Mouse (Mus musculus) layer of hippocampus, postnatal 25 days (tissue): ENCODE measurements at regions not wholly inside any gene's neighbourhood (a gene's known extent, or its start where the extent isn't known, plus 50 kb on each side); places are given as distances from the start of the nearest gene placed in this dataset.

Experiments used
- DNase-seq, 2 experiments: peaks; one replicate each; pipeline ENCODE4 v3.0.0; 2022; ENCODE audit warnings: mixed read lengths in 2 of 2, low spot score in 1 of 2; ENCODE audit errors: extremely low spot score in 1 of 2

DNA sequence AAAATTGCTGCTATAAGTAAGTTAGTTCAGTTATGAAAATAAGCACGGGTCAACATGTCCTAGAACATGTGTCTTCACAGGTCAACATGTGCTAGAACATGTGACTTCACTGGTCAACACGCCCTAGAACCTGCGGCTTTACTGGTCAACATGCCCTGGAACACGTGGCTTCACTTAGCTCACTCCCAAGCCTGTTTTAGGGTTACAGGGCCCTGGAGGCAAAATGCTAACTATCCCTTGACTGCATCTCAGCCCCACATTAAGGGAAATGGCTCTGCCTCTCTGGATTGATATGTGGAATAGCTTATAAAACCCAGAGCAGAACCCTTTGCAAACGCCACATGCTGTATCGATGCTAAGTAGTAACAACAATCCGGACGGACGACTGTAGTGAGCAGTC, 67.8 kb downstream of the Nkx6-1 start:
- no peak for DNase-seq

DNA sequence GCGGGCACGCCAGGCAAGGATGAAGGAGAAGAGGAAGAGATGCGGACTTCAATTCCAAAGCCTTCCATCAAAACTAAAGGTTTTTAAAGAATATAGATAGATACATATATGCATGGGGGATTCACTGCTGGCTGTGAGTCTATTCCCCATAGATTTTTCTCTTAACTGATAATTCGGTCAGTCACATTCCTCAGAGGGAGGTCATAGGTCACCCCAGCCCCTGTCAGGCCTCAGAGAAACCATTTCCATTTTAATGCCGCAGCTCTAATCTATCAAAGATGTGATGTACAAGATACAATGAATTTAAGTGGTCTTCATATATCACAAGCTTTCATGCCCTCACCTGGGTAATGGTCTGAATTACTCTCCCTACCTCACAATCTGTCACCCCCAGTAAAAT, 73.6 kb downstream of the Nkx6-1 start:
- no peak for DNase-seq

DNA sequence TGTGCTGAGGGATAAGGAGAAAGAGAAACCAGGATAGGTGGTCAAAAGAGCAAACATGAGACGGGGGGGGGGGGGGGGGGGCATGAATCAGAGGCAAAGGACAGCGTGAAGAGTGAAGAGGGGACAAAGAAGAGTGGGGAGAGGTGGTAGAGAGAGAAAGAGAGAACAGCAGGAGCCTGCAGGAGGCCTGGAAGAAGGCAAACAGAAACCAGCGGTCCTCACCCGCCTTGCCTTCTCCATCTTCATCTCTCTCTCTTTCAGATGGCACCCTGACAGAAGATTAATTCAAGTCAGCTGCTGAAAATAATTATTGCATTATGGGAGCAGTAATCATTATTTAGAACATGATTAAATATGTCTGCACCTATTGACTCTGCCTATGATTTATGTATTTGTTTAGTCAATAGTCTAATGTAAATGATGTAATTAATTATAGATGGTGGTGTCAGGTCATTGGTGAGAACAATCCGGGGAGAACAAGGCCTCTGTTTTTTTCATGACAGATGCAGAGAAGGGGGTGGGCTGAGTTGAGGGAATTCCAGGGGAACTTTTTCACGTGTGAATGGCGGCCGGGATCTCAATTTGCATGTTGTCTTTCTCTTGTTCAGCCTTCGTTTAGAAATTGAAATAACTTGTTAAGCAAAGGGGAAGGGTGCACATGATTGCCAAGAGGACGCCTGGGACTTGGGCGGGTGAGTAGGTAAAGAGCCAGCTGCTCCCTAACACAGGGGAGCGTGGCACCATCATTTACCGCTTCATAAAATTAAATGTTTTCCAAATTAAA, 74.3 kb downstream of the Nkx6-1 start:
- DNase-seq: no peak

DNA sequence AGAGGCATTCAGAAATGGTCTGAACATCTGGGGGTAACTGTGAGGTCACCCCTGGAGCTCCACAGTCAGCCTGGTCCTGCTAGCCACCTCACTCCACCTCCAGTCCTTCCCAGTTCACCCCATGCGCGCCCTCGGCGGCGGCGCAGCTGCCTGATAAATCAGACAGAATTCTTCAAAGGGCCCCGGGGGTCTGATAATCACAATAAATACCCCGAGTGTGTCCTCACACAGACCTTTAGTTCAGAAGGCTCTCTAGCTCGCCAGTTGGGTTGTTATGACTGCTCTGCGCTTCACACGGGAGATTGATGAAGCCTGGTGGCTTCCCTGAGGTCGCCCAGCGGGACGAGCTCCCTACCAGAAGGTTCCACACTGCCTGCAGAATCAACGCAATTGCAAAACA, 91.8 kb downstream of the Nkx6-1 start:
- no peak for DNase-seq

DNA sequence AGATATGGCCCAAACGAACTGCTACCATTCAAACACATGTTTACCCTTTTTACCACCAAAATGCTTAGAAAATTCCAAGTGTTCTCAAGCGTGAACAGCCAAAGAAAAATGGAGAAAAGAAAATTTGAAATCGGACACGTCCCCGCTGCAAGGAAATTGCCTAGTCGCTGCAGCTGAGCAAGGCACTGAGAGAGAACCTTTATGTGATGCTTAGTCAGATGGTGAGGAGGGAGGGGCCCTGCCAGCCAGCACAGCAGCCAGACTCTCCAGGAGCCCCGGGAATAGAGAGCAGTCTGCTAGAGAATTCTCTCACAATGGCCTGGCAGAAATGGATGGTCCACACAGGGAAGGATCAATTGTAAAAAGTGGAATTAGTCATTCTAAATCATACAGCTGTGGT, 99.0 kb downstream of the Nkx6-1 start:
- no peak for DNase-seq

DNA sequence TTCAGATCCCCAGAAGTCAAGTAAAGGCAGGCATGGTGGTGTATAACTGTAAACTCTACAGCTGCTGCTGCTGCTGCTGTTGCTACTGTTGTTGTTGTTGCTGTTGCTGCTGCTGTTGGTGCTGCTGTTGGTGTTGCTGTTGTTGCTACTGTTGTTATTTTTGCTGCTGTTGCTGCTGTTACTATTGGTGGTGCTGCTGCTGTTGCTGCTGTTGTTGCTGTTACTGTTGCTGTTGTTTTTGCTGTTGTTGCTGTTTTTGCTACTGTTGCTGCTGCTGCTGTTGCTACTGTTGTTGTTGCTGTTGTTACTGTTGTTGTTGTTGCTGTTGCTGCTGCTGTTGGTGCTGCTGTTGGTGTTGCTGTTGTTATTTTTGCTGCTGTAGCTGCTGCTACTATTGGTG, 104.4 kb downstream of the Nkx6-1 start:
- DNase-seq: no peak

- DNase-seq: no peak
Measured at GRCm38 (mm10) chr5:101558279-101558987, 106.4 kb downstream of the Nkx6-1 start.

DNA sequence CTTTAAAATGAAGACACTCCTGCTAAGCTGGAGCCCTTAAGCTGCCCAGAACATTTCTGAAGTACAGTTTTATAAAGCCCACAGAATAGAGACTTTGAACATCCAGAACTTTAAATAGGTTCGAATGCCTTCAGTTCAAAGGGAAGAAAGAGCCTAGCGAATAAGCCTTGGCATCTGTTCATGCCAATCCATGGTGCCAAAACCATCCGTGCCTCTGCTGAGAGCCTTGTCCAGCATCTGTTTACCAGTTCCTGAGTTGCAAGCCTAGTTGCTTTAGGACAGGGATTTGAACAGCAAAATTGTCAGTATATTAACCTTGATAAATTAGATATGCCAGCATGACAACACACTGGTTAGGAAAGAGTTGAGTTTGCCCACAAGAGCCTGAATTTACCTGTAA, 107.6 kb downstream of the Nkx6-1 start:
- DNase-seq: no peak

- no peak for DNase-seq
Measured at GRCm38 (mm10) chr5:101543326-101543725, 121.5 kb downstream of the Nkx6-1 start.

GRCm38 (mm10) chr5:101539818-101540217, 125.0 kb downstream of the Nkx6-1 start:
- no peak for DNase-seq

GRCm38 (mm10) chr5:101539254-101539549, 125.6 kb downstream of the Nkx6-1 start:
- DNase-seq: no peak

GRCm38 (mm10) chr5:101538410-101539253, 126.2 kb downstream of the Nkx6-1 start:
- no peak for DNase-seq

- no peak for DNase-seq
Measured at GRCm38 (mm10) chr5:101537518-101538380, 127.0 kb downstream of the Nkx6-1 start.

DNA sequence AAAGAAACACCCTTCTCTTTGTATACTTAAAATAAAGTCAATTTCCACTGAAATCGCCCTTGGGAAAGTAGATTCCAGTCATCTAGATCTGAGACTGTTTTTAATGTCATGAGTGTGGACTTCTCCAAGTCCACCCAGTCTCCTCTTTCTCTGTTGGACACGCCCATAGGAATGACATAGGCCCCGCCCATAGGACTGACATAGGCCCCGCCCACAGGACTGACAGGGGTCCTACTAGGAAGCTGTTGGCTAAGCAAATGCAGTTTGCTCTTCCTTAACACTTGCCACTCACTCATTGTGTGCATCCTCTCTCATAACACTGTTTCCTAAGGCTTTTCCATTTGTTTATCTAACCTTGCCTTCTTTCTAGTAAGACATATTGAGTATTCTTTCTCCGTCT, 129.3 kb downstream of the Nkx6-1 start:
- DNase-seq: no peak

DNA sequence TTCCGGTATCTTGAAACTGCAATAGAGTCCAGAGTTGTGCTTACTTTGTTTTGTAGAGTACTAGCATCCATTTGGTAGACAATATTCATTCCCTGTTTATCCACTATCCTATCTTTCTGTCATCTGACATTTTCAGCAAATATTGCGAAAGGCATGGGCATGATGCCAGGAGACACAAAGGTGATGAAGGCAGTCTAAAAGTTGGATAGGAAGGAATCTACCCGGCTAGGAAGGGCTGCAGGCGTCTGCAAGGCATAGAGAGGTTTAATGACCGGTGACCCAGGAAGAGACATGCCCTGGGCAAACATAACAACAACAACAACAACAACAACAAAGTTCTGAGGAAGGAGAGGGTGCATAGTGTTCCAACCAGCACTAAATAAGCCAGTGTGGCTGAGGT, 139.4 kb downstream of the Nkx6-1 start:
- no peak for DNase-seq

DNA sequence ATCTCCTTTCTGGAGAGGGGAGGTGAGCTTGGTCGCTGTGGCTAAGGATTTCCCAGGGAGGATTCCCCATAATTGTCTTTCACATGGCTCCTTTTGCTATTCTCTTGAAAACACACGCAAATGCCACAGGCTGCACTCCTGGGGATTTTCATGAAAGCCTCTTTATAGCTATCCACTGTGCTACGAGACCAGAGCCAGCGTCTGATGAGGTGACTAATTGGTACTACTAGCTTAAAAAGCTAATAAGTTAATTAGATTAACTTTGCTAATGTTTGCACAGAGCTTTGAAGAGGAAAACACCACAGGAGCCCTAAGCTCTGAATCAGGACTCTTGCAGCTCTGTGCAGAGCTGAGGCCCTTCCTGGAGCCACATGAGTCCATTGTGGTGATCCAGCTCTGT, 140.1 kb downstream of the Nkx6-1 start:
- no peak for DNase-seq

GRCm38 (mm10) chr5:101523902-101524301, 140.9 kb downstream of the Nkx6-1 start:
- no peak for DNase-seq

DNA sequence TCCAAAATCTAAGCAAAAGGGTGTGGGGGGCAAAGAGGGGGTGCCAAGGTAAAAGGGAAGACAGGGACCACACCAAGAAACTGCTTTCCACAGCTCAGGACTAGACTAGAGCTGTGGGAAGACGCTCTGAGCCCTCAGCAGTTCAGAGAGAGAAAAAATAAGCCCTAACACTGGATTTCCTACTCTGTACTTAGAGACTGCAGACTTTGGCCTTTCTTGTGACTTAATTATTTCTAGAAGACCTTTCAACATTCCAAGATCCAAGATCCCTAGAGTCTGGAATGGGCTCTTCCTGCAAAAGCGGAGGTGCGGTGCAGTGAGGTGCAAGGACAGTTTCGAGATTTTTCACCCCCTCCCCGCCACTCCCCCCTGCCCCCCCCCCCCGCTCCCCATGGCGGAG, 141.3 kb downstream of the Nkx6-1 start:
- no peak for DNase-seq

DNA sequence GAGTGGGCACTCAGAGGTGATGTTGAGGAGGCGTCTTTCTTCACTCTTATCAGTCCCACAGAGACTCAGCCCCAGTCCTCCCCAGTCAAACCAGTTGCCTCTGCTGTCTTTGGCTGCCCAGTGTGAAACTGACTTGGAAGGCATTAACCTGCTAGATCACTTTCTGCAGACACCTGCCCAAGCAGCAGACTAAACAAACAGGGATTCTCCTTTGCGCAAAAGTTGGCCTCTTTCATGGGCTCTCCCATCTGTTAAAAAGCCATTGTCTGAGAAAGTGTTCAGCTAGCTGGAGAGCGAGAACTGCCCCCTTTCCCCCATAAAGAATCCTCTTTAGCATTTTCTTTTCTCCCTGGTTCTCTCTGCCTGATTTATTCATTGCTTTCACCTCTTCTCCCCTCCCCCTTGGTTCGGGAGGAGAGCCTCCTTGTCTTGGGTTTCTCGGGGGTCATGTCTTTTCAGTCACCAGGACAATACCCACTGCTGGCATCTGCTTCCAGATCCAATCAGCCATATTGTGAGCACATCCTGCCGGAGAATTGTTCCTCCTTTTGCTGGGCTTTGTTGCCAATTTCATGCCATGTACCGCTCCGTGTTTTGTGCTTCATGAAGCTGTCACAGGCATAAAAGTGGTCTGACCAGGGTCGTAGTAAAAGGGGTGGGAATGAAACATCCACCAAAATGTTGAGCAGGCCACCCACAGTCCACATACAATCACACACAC, 143.7 kb downstream of the Nkx6-1 start:
- DNase-seq: no peak
